Mouse (Mus musculus): ENCODE data around the gene Pabpc4. TPM values are rescaled to one million over a fixed set of nuclear protein-coding genes. Genes with fewer than 3 reads are reported as not detected.
"Not testable (repeated sequence)": the region's sequence is repeated elsewhere in the genome, so short reads cannot be mapped to it uniquely, and the experiment has no call there.

The Pabpc4 gene
- polyA plus RNA-seq, 1 experiment, result 30.8 TPM

- TF ChIP-seq POLR2A (IDR thresholded peaks at IDR 0.05; ENCODE audit: borderline replicate concordance, insufficient read depth, low read length), result no peak
- peak; percentile 1; the same call in 1 of the 2 replicates for TF ChIP-seq CTCF (IDR thresholded peaks at IDR 0.05; ENCODE audit: borderline replicate concordance, insufficient read depth, low read depth, low read length)
- Histone ChIP-seq H3K4me1 (ENCODE audit: control insufficient read depth, insufficient read depth, low read length) (peaks cover 9% of the 10 kb centered on the region; the same call in 1 of the 2 replicates), H3K27ac (ENCODE audit: insufficient read depth, low read length) (peak overlapping the region; percentile 49), H3K4me3 (replicated peaks; ENCODE audit: insufficient read depth, low read depth, low read length) (no peak overlapping the region), H3K27me3 (ENCODE audit: control insufficient read depth, insufficient read depth, low read length) (no peaks in the 10 kb centered on the region)
- peak; percentile 74 to 88 for DNase-seq
- WGBS, result 5% methylated on average over 7 of the region's 7 CpGs
Observed at GRCm38 (mm10) chr4:123248971-123249567, 13.1 kb upstream of the Pabpc4 start.

GRCm38 (mm10) chr4:123252214-123252613, 9.9 kb upstream of the Pabpc4 start:
- no peak for TF ChIP-seq POLR2A (IDR thresholded peaks at IDR 0.05; ENCODE audit: borderline replicate concordance, insufficient read depth, low read length)
- no peak for TF ChIP-seq CTCF (IDR thresholded peaks at IDR 0.05; ENCODE audit: borderline replicate concordance, insufficient read depth, low read depth, low read length)
- Histone ChIP-seq H3K4me1 (ENCODE audit: control insufficient read depth, insufficient read depth, low read length) (peaks cover 9% of the 10 kb centered on the region; the same call in 1 of the 2 replicates), H3K27me3 (ENCODE audit: control insufficient read depth, insufficient read depth, low read length) (no peaks in the 10 kb centered on the region), H3K27ac (ENCODE audit: insufficient read depth, low read length) (no peak overlapping the region), H3K4me3 (replicated peaks; ENCODE audit: insufficient read depth, low read depth, low read length) (no peak overlapping the region)
- WGBS, result 39% methylated on average over 5 of the region's 5 CpGs
- no peak for DNase-seq

GRCm38 (mm10) chr4:123254617-123255016, 7.5 kb upstream of the Pabpc4 start:
- WGBS, result 6% methylated on average over 5 of the region's 5 CpGs
- TF ChIP-seq POLR2A (IDR thresholded peaks at IDR 0.05; ENCODE audit: borderline replicate concordance, insufficient read depth, low read length) (no peak), CTCF (IDR thresholded peaks at IDR 0.05; ENCODE audit: borderline replicate concordance, insufficient read depth, low read depth, low read length) (peak; percentile 51)
- peak in 1 of 2 experiments; percentile 61 for DNase-seq

GRCm38 (mm10) chr4:123260071-123260746, 1.9 kb upstream of the Pabpc4 start:
- no peak overlapping the region for H3K27ac ChIP-seq (ENCODE audit: insufficient read depth, low read length)
- no peak for DNase-seq
- H3K4me1 ChIP-seq (ENCODE audit: control insufficient read depth, insufficient read depth, low read length), result peaks cover 6% of the 10 kb centered on the region
- WGBS, result 34% methylated on average over 8 of the region's 8 CpGs
- TF ChIP-seq POLR2A (IDR thresholded peaks at IDR 0.05; ENCODE audit: borderline replicate concordance, insufficient read depth, low read length), result no peak
- TF ChIP-seq CTCF (IDR thresholded peaks at IDR 0.05; ENCODE audit: borderline replicate concordance, insufficient read depth, low read depth, low read length), result no peak
- no peaks in the 10 kb centered on the region for H3K27me3 ChIP-seq (ENCODE audit: control insufficient read depth, insufficient read depth, low read length)
- no peak overlapping the region for H3K4me3 ChIP-seq (replicated peaks; ENCODE audit: insufficient read depth, low read depth, low read length)

More at GRCm38 (mm10) chr4:123254617-123255016, 7.5 kb upstream of the Pabpc4 start:
- no peaks in the 10 kb centered on the region for H3K27me3 ChIP-seq (ENCODE audit: control insufficient read depth, insufficient read depth, low read length)
- 0 out of 2 replicates have a peak, but pooled peaks cover 5% of the 10 kb centered on the region for H3K4me1 ChIP-seq (ENCODE audit: control insufficient read depth, insufficient read depth, low read length)
- no peak overlapping the region for H3K27ac ChIP-seq (ENCODE audit: insufficient read depth, low read length)
- H3K4me3 ChIP-seq (replicated peaks; ENCODE audit: insufficient read depth, low read depth, low read length), result no peak overlapping the region

- 86% methylated on average over 3 of the region's 3 CpGs for WGBS
Observed at GRCm38 (mm10) chr4:123271063-123271462, 8.9 kb downstream of the Pabpc4 start.

GRCm38 (mm10) chr4:123280117-123280516, 18.0 kb downstream of the Pabpc4 start:
- Histone ChIP-seq H3K27me3 (ENCODE audit: control insufficient read depth, insufficient read depth, low read length) (no peaks in the 10 kb centered on the region), H3K27ac (ENCODE audit: insufficient read depth, low read length) (no peak overlapping the region), H3K4me3 (replicated peaks; ENCODE audit: insufficient read depth, low read depth, low read length) (no peak overlapping the region), H3K4me1 (ENCODE audit: control insufficient read depth, insufficient read depth, low read length) (no peaks in the 10 kb centered on the region)
- WGBS, result 66% methylated on average over 3 of the region's 3 CpGs
- no peak for TF ChIP-seq POLR2A (IDR thresholded peaks at IDR 0.05; ENCODE audit: borderline replicate concordance, insufficient read depth, low read length)
- TF ChIP-seq CTCF (IDR thresholded peaks at IDR 0.05; ENCODE audit: borderline replicate concordance, insufficient read depth, low read depth, low read length), result no peak
- DNase-seq, result no peak

More at GRCm38 (mm10) chr4:123271063-123271462, 8.9 kb downstream of the Pabpc4 start:
- H3K4me3 ChIP-seq (replicated peaks; ENCODE audit: insufficient read depth, low read depth, low read length), result no peak overlapping the region
- no peaks in the 10 kb centered on the region for H3K4me1 ChIP-seq (ENCODE audit: control insufficient read depth, insufficient read depth, low read length)
- no peaks in the 10 kb centered on the region for H3K27me3 ChIP-seq (ENCODE audit: control insufficient read depth, insufficient read depth, low read length)
- no peak for TF ChIP-seq POLR2A (IDR thresholded peaks at IDR 0.05; ENCODE audit: borderline replicate concordance, insufficient read depth, low read length)
- TF ChIP-seq CTCF (IDR thresholded peaks at IDR 0.05; ENCODE audit: borderline replicate concordance, insufficient read depth, low read depth, low read length), result no peak
- H3K27ac ChIP-seq (ENCODE audit: insufficient read depth, low read length), result no peak overlapping the region
- no peak for DNase-seq

- TF ChIP-seq CTCF (IDR thresholded peaks at IDR 0.05; ENCODE audit: borderline replicate concordance, insufficient read depth, low read depth, low read length), result peak; percentile 82
- TF ChIP-seq POLR2A (IDR thresholded peaks at IDR 0.05; ENCODE audit: borderline replicate concordance, insufficient read depth, low read length), result 0 out of 2 replicates have a peak, but pooled peaks have one; percentile 16
- peak overlapping the region; percentile 47 for H3K4me3 ChIP-seq (replicated peaks; ENCODE audit: insufficient read depth, low read depth, low read length)
- WGBS, result under 1% methylated on average over 25 of the region's 25 CpGs
- H3K27me3 ChIP-seq (ENCODE audit: control insufficient read depth, insufficient read depth, low read length), result no peaks in the 10 kb centered on the region
- peak overlapping the region; percentile 28; the same call in 1 of the 2 replicates for H3K27ac ChIP-seq (ENCODE audit: insufficient read depth, low read length)
- H3K4me1 ChIP-seq (ENCODE audit: control insufficient read depth, insufficient read depth, low read length), result no peaks in the 10 kb centered on the region
- DNase-seq, result peak; percentile 89 to 90
Observed at GRCm38 (mm10) chr4:123282500-123282899, 20.3 kb downstream of the Pabpc4 start.

GRCm38 (mm10) chr4:123282915-123283674, 20.9 kb downstream of the Pabpc4 start:
- not testable (repeated sequence) for H3K4me1 ChIP-seq (ENCODE audit: control insufficient read depth, insufficient read depth, low read length); H3K27me3 ChIP-seq (ENCODE audit: control insufficient read depth, insufficient read depth, low read length)
- 1% methylated on average over 54 of the region's 55 CpGs for WGBS
- H3K4me3 ChIP-seq (replicated peaks; ENCODE audit: insufficient read depth, low read depth, low read length), result peak overlapping the region; percentile 47
- peak; percentile 29 to 41 for DNase-seq
- H3K27ac ChIP-seq (ENCODE audit: insufficient read depth, low read length), result peak overlapping the region; percentile 28; the same call in 1 of the 2 replicates

GRCm38 (mm10) chr4:123283675-123284064, 21.5 kb downstream of the Pabpc4 start:
- H3K27ac ChIP-seq (ENCODE audit: insufficient read depth, low read length); H3K27me3 ChIP-seq (ENCODE audit: control insufficient read depth, insufficient read depth, low read length); H3K4me1 ChIP-seq (ENCODE audit: control insufficient read depth, insufficient read depth, low read length): not testable (repeated sequence)
- WGBS, result 2% methylated on average over 15 of the region's 15 CpGs
- peak overlapping the region; percentile 51 for H3K4me3 ChIP-seq (replicated peaks; ENCODE audit: insufficient read depth, low read depth, low read length)
- peak; percentile 27 to 45 for DNase-seq

Data from cerebellum, adult 2 months (tissue).